Mouse (Mus musculus) heart, embryonic 16.5 days (tissue): ENCODE data around the gene Pelp1. TPM values are rescaled to one million over a fixed set of nuclear protein-coding genes. Genes with fewer than 3 reads are reported as not detected.

Experiments
- ATAC-seq: fragments of 200-750 bp; cut with Nextera tagmentation; replicated peaks from 2 replicates; pipeline ENCODE4 v1.8.0; 2017; ENCODE audit warnings: moderate number of reproducible peaks; ENCODE audit not compliant: insufficient read depth, low FRiP score; ENCODE audit errors: extremely low read depth
- H3K27ac ChIP-seq: fragments of 300-500 bp; sonication (generic); 2 replicates; pipeline ENCODE4 v1.5.1; 2014; ENCODE audit warnings: mild to moderate bottlenecking, low read length, control low read depth, moderate library complexity
- H3K27me3 ChIP-seq: fragments of 300-500 bp; sonication (generic); 2 replicates; pipeline ENCODE4 v1.6.1; 2014; ENCODE audit warnings: low read length, mixed read lengths; ENCODE audit not compliant: control insufficient read depth, insufficient read depth
- H3K36me3 ChIP-seq: fragments of 300-500 bp; sonication (generic); 2 replicates; pipeline ENCODE4 v1.6.1; 2014; ENCODE audit not compliant: control insufficient read depth, insufficient read depth
- H3K4me1 ChIP-seq: fragments of 300-500 bp; sonication (generic); 2 replicates; pipeline ENCODE4 v1.6.1; 2014; ENCODE audit warnings: low read length, mixed read lengths; ENCODE audit not compliant: control insufficient read depth, insufficient read depth
- H3K4me2 ChIP-seq: fragments of 300-500 bp; sonication (generic); 2 replicates; pipeline ENCODE4 v1.6.1; 2014; ENCODE audit warnings: low read depth, mild to moderate bottlenecking, control low read depth, low read length
- H3K4me3 ChIP-seq: fragments of 300-500 bp; sonication (generic); 2 replicates; pipeline ENCODE4 v1.5.1; 2014; ENCODE audit warnings: mild to moderate bottlenecking, control low read depth, low read length
- H3K9ac ChIP-seq: fragments of 300-500 bp; sonication (generic); 2 replicates; pipeline ENCODE4 v1.6.1; 2014; ENCODE audit warnings: low read length, control low read depth
- H3K9me3 ChIP-seq: fragments of 300-500 bp; sonication (generic); replicated peaks from 2 replicates; pipeline ENCODE4 v1.6.1; 2016; ENCODE audit warnings: low read length; ENCODE audit not compliant: control insufficient read depth
- WGBS: fragments of 180-500 bp; shearing (Covaris S2); extraction: QIAGEN DNeasy Blood & Tissue Kit; methylation state at CpG from one replicate; pipeline ENCODE4 v1.1.7; 2014; 5-methylcytosine and 5-hydroxymethylcytosine counted together
- polyA plus RNA-seq: library from polyadenylated mRNA; unstranded; fragments of >200 nt; fragmentation: Nextera tagmentation; extraction: Ambion mirVana; gene quantifications from 2 replicates; pipeline ENCODE4 v1.2.1, GENCODE M21; 2015

Gene Pelp1
- polyA plus RNA-seq, 1 experiment from 2014 or later, result 22.5 TPM

GRCm38 (mm10) chr11:70389421-70389820 lies 20.4 kb downstream of the Pelp1 start:
- ATAC-seq, result no peak
- peaks cover 17% of the 10 kb centered on the region for H3K36me3 ChIP-seq
- no peak overlapping the region for H3K9ac ChIP-seq
- H3K27ac ChIP-seq, result no peak overlapping the region
- no peaks in the 10 kb centered on the region for H3K9me3 ChIP-seq
- WGBS, result 71% methylated on average over 5 of the region's 5 CpGs
- H3K4me3 ChIP-seq, result no peak overlapping the region
- no peaks in the 10 kb centered on the region for H3K27me3 ChIP-seq
- no peaks in the 10 kb centered on the region for H3K4me1 ChIP-seq
- H3K4me2 ChIP-seq, result no peak overlapping the region

GRCm38 (mm10) chr11:70387436-70387835 lies 22.4 kb downstream of the Pelp1 start:
- WGBS, result 82% methylated on average over 5 of the region's 5 CpGs
- no peak for ATAC-seq
- no peak overlapping the region for H3K4me2 ChIP-seq

GRCm38 (mm10) chr11:70384136-70384535 lies 25.7 kb downstream of the Pelp1 start:
- WGBS, result 91% methylated on average over 3 of the region's 3 CpGs
- no peaks in the 10 kb centered on the region for H3K9me3 ChIP-seq
- H3K36me3 ChIP-seq, result no peaks in the 10 kb centered on the region
- H3K4me3 ChIP-seq, result no peak overlapping the region
- H3K4me1 ChIP-seq, result no peaks in the 10 kb centered on the region
- ATAC-seq, result no peak
- no peak overlapping the region for H3K27ac ChIP-seq
- no peaks in the 10 kb centered on the region for H3K27me3 ChIP-seq
- no peak overlapping the region for H3K4me2 ChIP-seq
- no peak overlapping the region for H3K9ac ChIP-seq

More at GRCm38 (mm10) chr11:70387436-70387835, 22.4 kb downstream of the Pelp1 start:
- H3K36me3 ChIP-seq, result peaks cover 4% of the 10 kb centered on the region
- no peaks in the 10 kb centered on the region for H3K27me3 ChIP-seq
- H3K27ac ChIP-seq, result no peak overlapping the region
- no peak overlapping the region for H3K9ac ChIP-seq
- H3K9me3 ChIP-seq, result no peaks in the 10 kb centered on the region
- H3K4me3 ChIP-seq, result no peak overlapping the region
- H3K4me1 ChIP-seq, result no peaks in the 10 kb centered on the region

GRCm38 (mm10) chr11:70381330-70381729 lies 28.5 kb downstream of the Pelp1 start:
- Histone ChIP-seq H3K9me3 (no peaks in the 10 kb centered on the region), H3K27ac (no peak overlapping the region), H3K4me3 (no peak overlapping the region), H3K27me3 (no peaks in the 10 kb centered on the region), H3K36me3 (no peaks in the 10 kb centered on the region), H3K4me1 (no peaks in the 10 kb centered on the region), H3K4me2 (no peak overlapping the region), H3K9ac (no peak overlapping the region)
- no peak for ATAC-seq
- 66% methylated on average over 2 of the region's 2 CpGs for WGBS

- Histone ChIP-seq H3K4me3 (no peak overlapping the region), H3K4me2 (no peak overlapping the region), H3K9ac (no peak overlapping the region), H3K27ac (no peak overlapping the region), H3K9me3 (no peaks in the 10 kb centered on the region), H3K27me3 (no peaks in the 10 kb centered on the region), H3K36me3 (no peaks in the 10 kb centered on the region), H3K4me1 (no peaks in the 10 kb centered on the region)
- ATAC-seq, result no peak
- 7% methylated on average over 1 of the region's 1 CpGs for WGBS
Measured at GRCm38 (mm10) chr11:70380478-70381005, 29.3 kb downstream of the Pelp1 start.

- no peak for ATAC-seq
- no peak overlapping the region for H3K4me2 ChIP-seq
- no peaks in the 10 kb centered on the region for H3K4me1 ChIP-seq
- no peaks in the 10 kb centered on the region for H3K9me3 ChIP-seq
- H3K27me3 ChIP-seq, result no peaks in the 10 kb centered on the region
- no peaks in the 10 kb centered on the region for H3K36me3 ChIP-seq
- no peak overlapping the region for H3K27ac ChIP-seq
- H3K4me3 ChIP-seq, result no peak overlapping the region
- WGBS, result 74% methylated on average over 6 of the region's 6 CpGs
- H3K9ac ChIP-seq, result no peak overlapping the region
Measured at GRCm38 (mm10) chr11:70376054-70376453, 33.8 kb downstream of the Pelp1 start.

GRCm38 (mm10) chr11:70374302-70374701 lies 35.5 kb downstream of the Pelp1 start:
- Histone ChIP-seq H3K9ac (no peak overlapping the region), H3K4me1 (no peaks in the 10 kb centered on the region), H3K4me3 (no peak overlapping the region), H3K9me3 (no peaks in the 10 kb centered on the region), H3K27me3 (no peaks in the 10 kb centered on the region), H3K27ac (no peak overlapping the region), H3K4me2 (no peak overlapping the region), H3K36me3 (no peaks in the 10 kb centered on the region)
- WGBS, result 54% methylated on average over 3 of the region's 3 CpGs
- no peak for ATAC-seq

- H3K9me3 ChIP-seq, result no peaks in the 10 kb centered on the region
- H3K27me3 ChIP-seq, result no peaks in the 10 kb centered on the region
- H3K4me2 ChIP-seq, result no peak overlapping the region
- ATAC-seq, result no peak
- no peaks in the 10 kb centered on the region for H3K4me1 ChIP-seq
- 70% methylated on average over 7 of the region's 7 CpGs for whole genome bisulfite sequencing
- no peak overlapping the region for H3K9ac ChIP-seq
- H3K27ac ChIP-seq, result no peak overlapping the region
- no peaks in the 10 kb centered on the region for H3K36me3 ChIP-seq
- no peak overlapping the region for H3K4me3 ChIP-seq
Measured at GRCm38 (mm10) chr11:70372849-70373557, 36.8 kb downstream of the Pelp1 start.

- Histone ChIP-seq H3K9ac (no peak overlapping the region), H3K27ac (no peak overlapping the region), H3K36me3 (no peaks in the 10 kb centered on the region), H3K27me3 (no peaks in the 10 kb centered on the region), H3K4me2 (no peak overlapping the region), H3K9me3 (no peaks in the 10 kb centered on the region), H3K4me1 (no peaks in the 10 kb centered on the region), H3K4me3 (no peak overlapping the region)
- no peak for ATAC-seq
Measured at GRCm38 (mm10) chr11:70372396-70372795, 37.4 kb downstream of the Pelp1 start.
